Mouse (Mus musculus): Measurements from ENCODE around the gene Lgalsl. TPM values are rescaled to one million over a fixed set of nuclear protein-coding genes. Genes with fewer than 3 reads are reported as not detected.

Gene Lgalsl
- polyA plus RNA-seq, 1 experiment from 2014 or later: 94.2 TPM

GRCm38 (mm10) chr11:20831600-20832137 lies 813 bp upstream of the Lgalsl start:
- WGBS: 20% methylated on average over 11 of the region's 11 CpGs
- DNase-seq (ENCODE audit: low spot score) (peak; percentile 39), ATAC-seq (ENCODE audit: low FRiP score, low TSS enrichment) (peak; percentile 83)
- Histone ChIP-seq H3K9ac (ENCODE audit: low read length) (peak overlapping the region; percentile 96), H3K4me1 (replicated peaks; ENCODE audit: control insufficient read depth, insufficient read depth) (no peaks in the 10 kb centered on the region; the same call in 1 of the 2 replicates), H3K4me3 (ENCODE audit: low read depth, low read length) (peak overlapping the region; percentile 86), H3K27ac (replicated peaks) (peak overlapping the region; percentile 95), H3K27me3 (ENCODE audit: control insufficient read depth, insufficient read depth, low read length) (no peaks in the 10 kb centered on the region), H3K36me3 (ENCODE audit: control insufficient read depth, insufficient read depth, low read length) (peaks cover 6% of the 10 kb centered on the region), H3K4me2 (replicated peaks; ENCODE audit: low read depth) (peak overlapping the region; percentile 86), H3K9me3 (ENCODE audit: control insufficient read depth, low read length) (no peaks in the 10 kb centered on the region)
- no peak for TF ChIP-seq EP300 (optimal IDR thresholded peaks at IDR 0.05)
- no peak; the same call in 1 of the 2 replicates for TF ChIP-seq CTCF (IDR thresholded peaks at IDR 0.05; ENCODE audit: low read depth)

- DNase-seq (ENCODE audit: low spot score) (no peak), ATAC-seq (ENCODE audit: low FRiP score, low TSS enrichment) (no peak)
- H3K27ac ChIP-seq (replicated peaks): peak overlapping the region; percentile 95
- peak overlapping the region; percentile 96 for H3K9ac ChIP-seq (ENCODE audit: low read length)
- 13% methylated on average over 23 of the region's 23 CpGs for WGBS
- H3K36me3 ChIP-seq (ENCODE audit: control insufficient read depth, insufficient read depth, low read length): peaks cover 6% of the 10 kb centered on the region
- peak overlapping the region; percentile 86 for H3K4me2 ChIP-seq (replicated peaks; ENCODE audit: low read depth)
- H3K27me3 ChIP-seq (ENCODE audit: control insufficient read depth, insufficient read depth, low read length): no peaks in the 10 kb centered on the region
- H3K4me3 ChIP-seq (ENCODE audit: low read depth, low read length): peak overlapping the region; percentile 86
- H3K4me1 ChIP-seq (replicated peaks; ENCODE audit: control insufficient read depth, insufficient read depth): no peaks in the 10 kb centered on the region; the same call in 1 of the 2 replicates
- TF ChIP-seq EP300 (optimal IDR thresholded peaks at IDR 0.05) (no peak), CTCF (IDR thresholded peaks at IDR 0.05; ENCODE audit: low read depth) (no peak)
- H3K9me3 ChIP-seq (ENCODE audit: control insufficient read depth, low read length): no peaks in the 10 kb centered on the region
These were observed 717 bp downstream of the Lgalsl start for GRCm38 (mm10) chr11:20829993-20830685.

GRCm38 (mm10) chr11:20829056-20829686 lies 1.7 kb downstream of the Lgalsl start:
- no peak overlapping the region for H3K4me3 ChIP-seq (ENCODE audit: low read depth, low read length)
- DNase-seq (ENCODE audit: low spot score) (no peak), ATAC-seq (ENCODE audit: low FRiP score, low TSS enrichment) (no peak)
- WGBS: 46% methylated on average over 9 of the region's 9 CpGs
- no peaks in the 10 kb centered on the region for H3K27me3 ChIP-seq (ENCODE audit: control insufficient read depth, insufficient read depth, low read length)
- H3K9me3 ChIP-seq (ENCODE audit: control insufficient read depth, low read length): no peaks in the 10 kb centered on the region
- peaks cover 6% of the 10 kb centered on the region for H3K36me3 ChIP-seq (ENCODE audit: control insufficient read depth, insufficient read depth, low read length)
- no peak for TF ChIP-seq EP300 (optimal IDR thresholded peaks at IDR 0.05)
- TF ChIP-seq CTCF (IDR thresholded peaks at IDR 0.05; ENCODE audit: low read depth): no peak
- H3K4me1 ChIP-seq (replicated peaks; ENCODE audit: control insufficient read depth, insufficient read depth): no peaks in the 10 kb centered on the region; the same call in 1 of the 2 replicates
- H3K4me2 ChIP-seq (replicated peaks; ENCODE audit: low read depth): no peak overlapping the region
- no peak overlapping the region for H3K27ac ChIP-seq (replicated peaks)
- H3K9ac ChIP-seq (ENCODE audit: low read length): 0 out of 2 replicates have a peak overlapping the region, but pooled peaks have one; percentile 31

GRCm38 (mm10) chr11:20823961-20824360 lies 6.9 kb downstream of the Lgalsl start:
- H3K27ac ChIP-seq (replicated peaks): no peak overlapping the region
- WGBS: 85% methylated on average over 2 of the region's 2 CpGs
- no peak overlapping the region for H3K9ac ChIP-seq (ENCODE audit: low read length)
- H3K9me3 ChIP-seq (ENCODE audit: control insufficient read depth, low read length): no peaks in the 10 kb centered on the region
- no peak for ATAC-seq (ENCODE audit: low FRiP score, low TSS enrichment)
- H3K4me1 ChIP-seq (replicated peaks; ENCODE audit: control insufficient read depth, insufficient read depth): no peaks in the 10 kb centered on the region
- no peak overlapping the region for H3K4me3 ChIP-seq (ENCODE audit: low read depth, low read length)
- H3K36me3 ChIP-seq (ENCODE audit: control insufficient read depth, insufficient read depth, low read length): peaks cover 6% of the 10 kb centered on the region
- no peaks in the 10 kb centered on the region for H3K27me3 ChIP-seq (ENCODE audit: control insufficient read depth, insufficient read depth, low read length)
- no peak overlapping the region for H3K4me2 ChIP-seq (replicated peaks; ENCODE audit: low read depth)
- TF ChIP-seq CTCF (IDR thresholded peaks at IDR 0.05; ENCODE audit: low read depth) (no peak), EP300 (optimal IDR thresholded peaks at IDR 0.05) (no peak)
- DNase-seq (ENCODE audit: low spot score): no peak

GRCm38 (mm10) chr11:20823301-20823700 lies 7.6 kb downstream of the Lgalsl start:
- Histone ChIP-seq H3K9me3 (ENCODE audit: control insufficient read depth, low read length) (no peaks in the 10 kb centered on the region), H3K4me3 (ENCODE audit: low read depth, low read length) (no peak overlapping the region), H3K9ac (ENCODE audit: low read length) (no peak overlapping the region), H3K27ac (replicated peaks) (no peak overlapping the region), H3K27me3 (ENCODE audit: control insufficient read depth, insufficient read depth, low read length) (no peaks in the 10 kb centered on the region), H3K4me1 (replicated peaks; ENCODE audit: control insufficient read depth, insufficient read depth) (no peaks in the 10 kb centered on the region), H3K36me3 (ENCODE audit: control insufficient read depth, insufficient read depth, low read length) (peaks cover 6% of the 10 kb centered on the region; the same call in 1 of the 2 replicates), H3K4me2 (replicated peaks; ENCODE audit: low read depth) (no peak overlapping the region)
- ATAC-seq (ENCODE audit: low FRiP score, low TSS enrichment) (no peak), DNase-seq (ENCODE audit: low spot score) (no peak)
- no peak for TF ChIP-seq CTCF (IDR thresholded peaks at IDR 0.05; ENCODE audit: low read depth)
- no peak for TF ChIP-seq EP300 (optimal IDR thresholded peaks at IDR 0.05)
- 92% methylated on average over 2 of the region's 2 CpGs for WGBS

Measured in stomach, postnatal 0 days (tissue).